8 mouse cellular contexts compared by ENCODE assay signal in the genomic region with DNA sequence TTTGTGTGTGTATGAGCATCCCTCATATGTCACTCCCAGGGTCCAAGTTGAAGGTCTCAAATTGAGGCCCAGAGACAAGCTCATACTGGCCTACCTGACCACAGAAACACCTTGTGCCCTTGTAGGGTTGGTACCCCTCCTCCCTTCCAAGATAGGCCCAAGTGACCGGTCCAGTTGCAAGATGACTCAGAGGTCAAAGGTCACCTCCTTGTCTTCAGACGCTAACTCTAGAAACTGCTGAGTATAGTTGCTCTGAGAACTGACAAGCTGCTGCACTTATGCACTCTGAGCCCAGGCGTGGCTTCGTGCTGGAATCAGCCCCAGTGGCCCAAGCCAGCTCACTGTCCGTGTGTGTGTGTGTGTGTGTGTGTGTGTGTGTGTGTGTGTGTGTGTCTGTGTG. TPM values are rescaled to one million over a fixed set of nuclear protein-coding genes. Genes with fewer than 3 reads are reported as not detected.
DNase-seq lines count a peak whose midpoint lies in the region; ATAC-seq and TF ChIP-seq lines count a peak whose summit lies in the region.

No protein-coding gene starts in this region.

- no peak overlapping the region for H3K4me3 ChIP-seq in liver, adult 2 months (ENCODE audit: insufficient read depth, low read depth, low read length)
- no peak overlapping the region for H3K4me3 ChIP-seq in liver, postnatal 0 days (ENCODE audit: low read depth, low read length)

- H3K79me2 ChIP-seq in liver, adult 2 months (ENCODE audit: control insufficient read depth, insufficient read depth, low read length) = no peaks in the 10 kb centered on the region

- no peak overlapping the region for H3K27ac ChIP-seq in liver, adult 2 months (replicated peaks; ENCODE audit: insufficient read depth, low read depth, low read length)
- no peak overlapping the region for H3K27ac ChIP-seq in liver, postnatal 0 days (ENCODE audit: low read depth)

- no peak overlapping the region for H3K4me2 ChIP-seq in liver, postnatal 0 days (ENCODE audit: low read depth, low read length)

- intact Hi-C loops in left cerebral cortex, postnatal 25 days (cut with DNase I) = no loop called here

- no peak for TF ChIP-seq CTCF in liver, adult 2 months (IDR thresholded peaks at IDR 0.05; ENCODE audit: low read depth, low read length)
- no peak for TF ChIP-seq CTCF in liver, postnatal 0 days (IDR thresholded peaks at IDR 0.05; ENCODE audit: low read depth)

- peak; percentile 76 for DNase-seq in liver, adult 2 months (ENCODE audit: extremely low read depth, low read depth, low spot score)
- no peak for DNase-seq in liver, postnatal 0 days
- peak; percentile 24 for DNase-seq in fibroblast of lung, adult 2 months (ENCODE audit: low read depth)
- DNase-seq in kidney, adult 9 months = peak; percentile 93
- DNase-seq in neural tube, embryonic 10.5 days (ENCODE audit: extremely low spot score, low spot score) = peak; percentile 16
- DNase-seq in left cerebral cortex, postnatal 25 days (ENCODE audit: low spot score in 2 of 2) = no peak
- DNase-seq in natural killer cell, adult 2 months (ENCODE audit: low spot score in 2 of 2) = no peak
- DNase-seq in right cerebral cortex, postnatal 14 days = no peak

- TF ChIP-seq POLR2A in liver, adult 2 months (IDR thresholded peaks at IDR 0.05; ENCODE audit: extremely low read depth, insufficient read depth, low read length) = no peak

- WGBS in liver, adult 2 months = 25% methylated on average over 5 of the region's 5 CpGs
- 47% methylated on average over 5 of the region's 5 CpGs for WGBS in liver, postnatal 0 days (ENCODE audit: insufficient replicate concordance)

- no peak overlapping the region for H3K9ac ChIP-seq in liver, adult 2 months (ENCODE audit: low read depth, low read length)
- no peak overlapping the region for H3K9ac ChIP-seq in liver, postnatal 0 days (replicated peaks)

- no peaks in the 10 kb centered on the region for H3K9me3 ChIP-seq in liver, postnatal 0 days (ENCODE audit: low read length)

- no peak for ATAC-seq in liver, postnatal 0 days

- no peak for TF ChIP-seq EP300 in liver, postnatal 0 days (IDR thresholded peaks at IDR 0.05; ENCODE audit: low read depth)

- H3K27me3 ChIP-seq in liver, adult 2 months (ENCODE audit: control insufficient read depth, insufficient read depth, low read length) = no peaks in the 10 kb centered on the region
- no peaks in the 10 kb centered on the region for H3K27me3 ChIP-seq in liver, postnatal 0 days (ENCODE audit: insufficient read depth, low read length)

- H3K4me1 ChIP-seq in liver, adult 2 months (ENCODE audit: control insufficient read depth, insufficient read depth, low read length) = peaks cover 5% of the 10 kb centered on the region; the same call in 1 of the 2 replicates
- H3K4me1 ChIP-seq in liver, postnatal 0 days (ENCODE audit: insufficient read depth) = peaks cover 5% of the 10 kb centered on the region

- H3K36me3 ChIP-seq in liver, adult 2 months (ENCODE audit: control insufficient read depth, insufficient read depth, low read length) = no peaks in the 10 kb centered on the region
- H3K36me3 ChIP-seq in liver, postnatal 0 days (replicated peaks; ENCODE audit: insufficient read depth, low read length) = no peaks in the 10 kb centered on the region

RNA-seq across cellular contexts. Expression of gene Castor2, which starts 2.4 kb away (rescaled TPM):
- 0.28 and 0.40 TPM in 2 replicates for total RNA-seq in liver, adult 2 months (2014; rRNA removed)
- polyA plus RNA-seq in liver, adult 2 months (2012; rRNA removed) = 0.81 and 0.97 TPM in 2 replicates
- 0.69 and 1.00 TPM in 2 replicates for polyA plus RNA-seq in liver, postnatal 0 days (2015; fragmentation: Nextera tagmentation; extraction: Ambion mirVana)
- 10 to 100 TPM; 76.5 to 78.2 TPM for total RNA-seq in left cerebral cortex, postnatal 25 days (2021)

Comparison
In these comparisons a context has a peak if more than half of its experiments do, and no peak if none do; other contexts are left out.
1. DNase-seq: peak in liver, adult 2 months (single experiment), fibroblast of lung, adult 2 months (single experiment), kidney, adult 9 months (single experiment) and neural tube, embryonic 10.5 days (single experiment); none in liver, postnatal 0 days (single experiment), left cerebral cortex, postnatal 25 days (0 of 2), natural killer cell, adult 2 months (0 of 2) and right cerebral cortex, postnatal 14 days (single experiment).
2. RNA of gene Castor2, which starts 2.4 kb away (total RNA-seq): 76.5 to 78.2 TPM in left cerebral cortex, postnatal 25 days; 0.28 to 0.40 TPM in liver, adult 2 months; every median in the first group is over 10 times any median in the second.